Mouse (Mus musculus) thymus, postnatal 36 days (tissue): ENCODE results near the gene Ufm1.
A peak's percentile ranks its signal among the peaks of the same experiment; 100 is the strongest.

Experiments
- DNase-seq, 2 experiments: peaks; one replicate each; pipeline ENCODE4 v3.0.0; 2022; ENCODE audit warnings: mixed read lengths in 2 of 2

Gene Ufm1

DNA sequence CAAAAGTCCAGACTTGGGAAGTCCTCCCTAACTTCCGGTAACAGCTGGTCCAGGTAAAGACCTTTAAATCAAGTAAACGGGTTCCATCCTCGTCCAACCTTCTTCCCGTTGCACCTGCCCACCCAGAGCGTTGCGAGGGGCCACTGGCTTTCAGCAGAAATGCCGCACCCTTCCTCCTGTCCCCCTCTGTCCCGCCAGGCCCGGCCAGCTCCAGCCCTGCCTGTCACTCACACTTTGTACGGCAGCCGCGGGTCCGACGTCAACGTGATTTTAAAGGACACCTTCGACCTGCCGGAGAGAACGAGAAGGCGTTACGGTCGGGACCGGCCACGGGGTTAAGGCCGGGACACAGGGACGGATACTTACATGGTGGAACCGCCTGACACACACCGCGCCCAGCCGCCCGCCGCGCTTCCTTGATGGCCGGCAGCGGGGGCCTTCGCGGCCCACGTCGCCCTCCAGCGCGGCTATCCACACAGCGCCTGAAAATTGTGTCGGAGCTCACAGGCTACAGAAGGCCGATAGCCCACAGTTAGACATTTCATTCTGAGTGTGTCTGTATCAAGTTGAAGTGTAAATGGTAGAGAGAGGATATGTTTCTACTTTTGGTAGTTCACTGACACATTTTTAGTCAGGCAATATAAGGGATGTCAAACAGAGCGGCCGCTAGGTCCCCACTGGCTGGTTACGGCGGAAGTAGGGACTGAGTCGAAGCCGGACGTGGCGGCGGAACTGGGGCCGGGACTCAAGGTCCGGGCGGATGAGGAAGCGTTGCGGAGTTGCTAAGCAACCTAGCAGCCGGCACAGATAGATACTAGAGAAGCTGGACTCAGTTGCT, at the start of gene Ufm1:
Ufm1 (minus strand) TSS at position 448 of the 838 bp plus-strand sequence.
- peak; percentile 87 to 92 for DNase-seq

DNA sequence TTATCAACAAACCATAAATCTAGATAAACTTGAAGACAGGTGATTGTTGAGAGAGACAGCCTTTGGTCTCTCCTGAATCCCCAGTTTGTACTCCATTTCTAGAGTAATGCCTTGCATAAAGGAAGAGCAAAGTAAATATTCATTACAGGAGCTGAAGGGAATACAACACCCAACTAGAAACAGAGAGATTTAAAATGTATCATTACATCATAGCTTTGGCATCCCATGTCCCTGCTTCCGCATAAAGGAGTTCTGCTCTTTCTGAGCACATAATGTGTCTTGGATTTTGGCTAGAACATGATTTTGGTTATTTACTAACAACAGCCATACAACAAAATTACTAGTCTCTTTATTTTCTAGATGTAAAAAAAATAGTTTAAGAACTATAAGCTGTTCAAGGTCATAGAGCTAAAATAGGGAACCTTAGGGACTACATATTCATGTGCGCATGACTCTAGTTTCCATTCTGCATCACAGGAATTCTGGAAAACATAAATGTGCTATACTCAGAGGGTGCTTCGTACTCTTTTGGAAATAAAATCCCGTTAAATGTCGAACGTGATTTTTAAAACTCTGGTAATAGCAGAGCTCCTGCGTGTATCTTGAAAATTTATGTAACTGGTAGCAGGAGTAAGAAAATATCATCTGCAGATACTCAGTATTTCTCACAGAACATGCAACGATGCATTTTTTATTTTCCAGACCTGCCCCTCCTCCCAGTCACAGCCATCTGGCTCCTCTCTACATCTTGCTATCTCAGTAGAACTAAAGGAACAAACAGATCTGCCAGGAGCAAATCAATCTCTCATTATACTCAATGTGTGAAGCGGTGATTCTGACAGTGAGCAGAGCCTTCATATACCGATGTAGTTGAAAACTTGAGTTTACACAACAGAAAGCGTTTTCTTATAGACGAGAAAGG, 27.2 kb upstream of the Ufm1 start:
- DNase-seq, result no peak

GRCm38 (mm10) chr3:53871596-53871995, 8.0 kb upstream of the Ufm1 start:
- DNase-seq, result no peak

DNA sequence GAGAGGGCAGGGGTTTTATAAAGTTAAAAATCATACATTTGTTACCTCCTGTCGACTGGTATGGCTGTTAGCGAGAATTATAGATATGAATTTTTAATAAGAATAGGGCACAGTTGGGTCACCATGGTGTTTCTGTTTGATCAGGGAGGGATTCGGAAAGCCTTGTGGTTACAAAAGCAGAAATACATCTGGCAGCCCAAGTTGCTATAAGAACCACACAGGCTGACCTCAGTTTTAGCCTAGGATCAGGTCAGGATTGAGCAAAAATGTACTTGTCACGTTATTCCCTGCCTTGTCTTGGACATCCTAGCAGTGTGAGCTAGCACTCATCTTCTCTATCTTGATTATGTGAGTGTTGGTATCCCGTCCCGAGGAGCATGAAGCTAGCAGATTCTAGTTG, 6.9 kb upstream of the Ufm1 start:
- DNase-seq, result no peak

DNA sequence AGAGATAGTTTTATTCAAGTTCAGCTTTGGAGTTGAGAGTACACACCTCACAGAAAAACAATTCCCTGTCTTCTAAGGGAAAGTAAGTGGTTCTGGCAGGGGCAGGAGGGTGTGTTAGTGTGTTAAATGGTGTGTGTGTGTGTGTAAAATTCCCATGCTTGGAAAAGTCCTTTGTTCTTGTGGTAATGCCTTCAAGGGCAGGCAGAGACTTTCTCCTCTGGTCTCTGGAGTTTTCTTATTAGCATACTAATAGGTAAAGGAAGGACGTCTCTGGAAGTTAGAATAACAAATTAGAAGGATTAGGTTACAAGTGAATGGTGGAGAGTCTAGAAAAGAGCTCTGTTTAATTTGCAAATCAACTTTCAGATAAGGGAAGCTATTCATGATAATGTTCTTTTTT, 5.6 kb upstream of the Ufm1 start:
- DNase-seq, result no peak

DNA sequence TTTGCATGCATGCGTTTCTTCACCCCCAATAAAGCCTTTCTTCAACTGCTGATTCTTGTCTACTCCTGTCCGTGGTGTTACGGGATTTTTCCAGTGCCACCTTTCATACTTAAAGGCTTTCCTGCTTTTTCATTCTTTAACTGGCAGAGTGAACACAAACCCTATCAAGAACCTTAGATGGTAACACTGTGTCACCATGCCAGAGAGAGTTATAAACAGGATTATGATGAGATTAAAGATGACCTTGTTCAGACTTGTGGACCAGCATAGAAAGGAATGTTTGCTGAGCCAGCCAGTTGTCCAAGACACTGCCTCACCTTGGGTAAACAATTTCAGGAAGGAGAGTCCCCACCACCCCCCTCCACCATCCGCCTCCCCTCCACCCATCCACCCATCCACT, 4.6 kb upstream of the Ufm1 start:
- no peak for DNase-seq

GRCm38 (mm10) chr3:53854831-53855230, 8.8 kb downstream of the Ufm1 start:
- no peak for DNase-seq

GRCm38 (mm10) chr3:53854261-53854660, 9.4 kb downstream of the Ufm1 start:
- DNase-seq, result no peak

- no peak for DNase-seq
These were observed 15.4 kb downstream of the Ufm1 start for GRCm38 (mm10) chr3:53848262-53848661.

DNA sequence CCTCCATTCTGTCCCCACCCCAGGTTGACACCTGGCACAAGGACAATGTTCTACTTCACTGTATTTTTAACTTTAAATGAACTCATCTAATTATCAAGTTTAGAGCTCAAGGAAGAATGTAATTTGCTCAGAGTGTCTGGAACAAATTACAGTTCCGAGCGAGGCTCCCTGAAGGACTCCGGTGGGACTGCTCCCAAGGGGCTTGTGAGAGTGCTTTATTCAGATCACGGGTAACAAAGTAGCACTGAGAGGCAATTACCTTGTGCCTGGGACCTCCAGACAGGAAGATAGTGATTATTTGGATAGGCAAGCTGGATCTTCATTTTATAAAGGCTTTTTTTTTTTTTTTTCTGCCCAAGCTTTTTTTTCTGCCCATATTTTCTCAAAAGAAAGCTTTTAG, 15.9 kb downstream of the Ufm1 start:
- no peak for DNase-seq

- no peak for DNase-seq
These were observed 17.3 kb downstream of the Ufm1 start for GRCm38 (mm10) chr3:53846206-53846928.

DNA sequence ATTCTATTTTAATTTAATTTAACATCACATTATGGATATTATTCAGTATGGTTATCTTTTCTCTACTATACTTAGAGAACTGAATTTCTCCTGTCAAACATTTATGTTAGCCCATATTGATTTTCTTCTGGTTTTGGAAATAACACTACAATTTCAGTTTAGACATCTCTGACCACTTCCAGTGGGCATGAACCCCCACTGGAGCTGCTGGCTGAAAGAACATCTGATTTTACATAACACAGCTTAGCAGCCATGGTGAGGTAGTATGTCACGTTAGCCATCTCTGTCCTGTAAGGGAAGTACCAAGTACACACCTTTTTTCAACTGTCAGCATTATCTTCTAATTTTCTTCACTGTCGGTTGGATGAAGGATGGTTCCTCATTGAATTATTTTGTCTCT, 18.8 kb downstream of the Ufm1 start, which contains the start of gene Gm10985:
Gm10985 (plus strand) TSS at position 301 of the 400 bp plus-strand sequence.
- no peak for DNase-seq

- DNase-seq, result no peak
These were observed 29.4 kb downstream of the Ufm1 start for GRCm38 (mm10) chr3:53834238-53834637.

GRCm38 (mm10) chr3:53813421-53813977, 50.1 kb downstream of the Ufm1 start:
- no peak for DNase-seq
